Comparison of ENCODE assay signal across 29 mouse cellular contexts in the genomic region with DNA sequence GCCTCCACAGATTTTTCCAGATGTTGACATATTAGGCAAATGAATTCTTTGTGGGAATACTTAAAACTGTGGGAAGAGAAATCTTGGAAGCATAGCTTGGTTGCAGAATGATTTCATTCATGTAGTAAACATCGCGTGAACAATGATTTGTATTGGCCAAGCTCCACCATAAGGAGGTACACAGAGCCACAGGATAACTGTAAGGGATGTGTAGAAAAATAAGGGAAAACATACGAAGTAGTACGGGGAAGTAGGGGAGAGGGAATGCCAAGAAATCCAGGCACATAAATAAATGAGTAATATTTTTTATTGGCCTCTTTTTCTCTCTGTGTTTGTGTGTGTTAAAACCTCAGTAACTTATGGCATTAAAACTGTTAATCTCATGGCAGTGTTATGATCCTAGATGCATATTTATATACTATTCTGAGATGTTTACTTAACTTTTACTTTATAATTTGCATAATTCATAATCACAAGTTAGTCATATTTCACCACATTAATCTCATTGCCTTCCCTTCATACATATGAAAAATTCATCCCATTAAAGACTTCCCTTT. TPM values are rescaled to one million over a fixed set of nuclear protein-coding genes. Genes with fewer than 3 reads are reported as not detected.
"Had no signal": no experiment of that assay in that cellular context is flagged by ENCODE, and none has a peak within 500 bp of the region (broad histone marks: within the 10 kb centered on the region; RNA-seq: fewer than 3 reads in every experiment).

No protein-coding gene starts in this region.

- H3K4me2 ChIP-seq: embryonic facial prominence, embryonic 12.5 days; embryonic facial prominence, embryonic 13.5 days; embryonic facial prominence, embryonic 15.5 days; forebrain, embryonic 12.5 days; forebrain, embryonic 13.5 days; forebrain, embryonic 15.5 days had no signal

- H3K27ac ChIP-seq: embryonic facial prominence, embryonic 10.5 days; embryonic facial prominence, embryonic 12.5 days; embryonic facial prominence, embryonic 13.5 days; embryonic facial prominence, embryonic 15.5 days; forebrain, embryonic 10.5 days; forebrain, embryonic 12.5 days; forebrain, embryonic 13.5 days; forebrain, embryonic 15.5 days; gastrocnemius, adult 2 months; heart, adult 2 months had no signal

- H3K9me3 ChIP-seq: embryonic facial prominence, embryonic 10.5 days; embryonic facial prominence, embryonic 12.5 days; embryonic facial prominence, embryonic 13.5 days; embryonic facial prominence, embryonic 15.5 days; forebrain, embryonic 10.5 days; forebrain, embryonic 12.5 days; forebrain, embryonic 13.5 days; forebrain, embryonic 15.5 days had no signal

- H3K36me3 ChIP-seq: embryonic facial prominence, embryonic 10.5 days; embryonic facial prominence, embryonic 12.5 days; embryonic facial prominence, embryonic 13.5 days; embryonic facial prominence, embryonic 15.5 days; forebrain, embryonic 10.5 days; forebrain, embryonic 12.5 days; forebrain, embryonic 15.5 days had no signal

- H3K4me3 ChIP-seq: embryonic facial prominence, embryonic 10.5 days; embryonic facial prominence, embryonic 12.5 days; embryonic facial prominence, embryonic 13.5 days; embryonic facial prominence, embryonic 15.5 days; erythroblast, embryonic 14.5 days; forebrain, embryonic 10.5 days; forebrain, embryonic 12.5 days; forebrain, embryonic 13.5 days; forebrain, embryonic 15.5 days; gastrocnemius, adult 2 months; heart, adult 2 months had no signal

- H3K4me1 ChIP-seq: embryonic facial prominence, embryonic 12.5 days; embryonic facial prominence, embryonic 13.5 days; embryonic facial prominence, embryonic 15.5 days; forebrain, embryonic 12.5 days; forebrain, embryonic 13.5 days; forebrain, embryonic 15.5 days had no signal

- DNase-seq: cerebellum, adult 2 months; cerebellum, adult 8-10 months; cerebellum, adult 9-10 months; cerebellum, adult 9-11 months; cerebellum, postnatal 10 days; cerebellum, postnatal 14 days; cerebellum, postnatal 25 days; cerebellum, postnatal 36 days; embryo, embryonic 11 days; forebrain, postnatal 0 days; gastrocnemius, adult 2 months; gastrocnemius, postnatal 10 days; gastrocnemius, postnatal 14 days; gastrocnemius, postnatal 25 days; heart, adult 11 months; heart, adult 18-20 months; heart, adult 2 months had no signal

- ATAC-seq: forebrain, embryonic 13.5 days; forebrain, embryonic 14.5 days; forebrain, embryonic 15.5 days; forebrain, embryonic 16.5 days; forebrain, postnatal 0 days had no signal

- H3K9ac ChIP-seq: embryonic facial prominence, embryonic 12.5 days; embryonic facial prominence, embryonic 13.5 days; embryonic facial prominence, embryonic 15.5 days; forebrain, embryonic 12.5 days; forebrain, embryonic 13.5 days; forebrain, embryonic 15.5 days; forebrain, postnatal 0 days had no signal

- H3K27me3 ChIP-seq: embryonic facial prominence, embryonic 12.5 days; embryonic facial prominence, embryonic 13.5 days; embryonic facial prominence, embryonic 15.5 days; forebrain, embryonic 12.5 days; forebrain, embryonic 13.5 days; forebrain, embryonic 15.5 days had no signal

RNA-seq across cellular contexts. Expression of gene Adamts5, which starts 54.5 kb away (rescaled TPM):
- total RNA-seq: common myeloid progenitor, adult 5-6 weeks had no signal
- polyA plus RNA-seq: erythroblast, embryonic 14.5 days had no signal
